Mouse (Mus musculus) hindbrain, embryonic 12.5 days (tissue): Measurements from ENCODE around the gene Gm5475. TPM values are rescaled to one million over a fixed set of nuclear protein-coding genes. Genes with fewer than 3 reads are reported as not detected.

Experiments used
- polyA plus RNA-seq: library from polyadenylated mRNA; unstranded; fragments of >200 nt; fragmentation: Nextera tagmentation; extraction: Ambion mirVana; gene quantifications from 2 replicates; pipeline ENCODE4 v1.2.1, GENCODE M21; 2016

Gm5475 gene
- polyA plus RNA-seq, 1 experiment from 2014 or later: not detected

Other genes starting within 250 kb of the Gm5475 start
- 29.0 and 31.1 TPM in 2 replicates for gene Atf1, start 194.3 kb upstream of the Gm5475 start, polyA plus RNA-seq
- not detected in 2 replicates for gene Tmprss12, start 141.3 kb upstream of the Gm5475 start, polyA plus RNA-seq
- gene Mettl7a1, start 118.0 kb upstream of the Gm5475 start, polyA plus RNA-seq: 3.9 and 4.8 TPM in 2 replicates
- gene Mettl7a3, start 87.2 kb upstream of the Gm5475 start, polyA plus RNA-seq: 0.17 and 0.22 TPM in 2 replicates
- 0.16 TPM in 1 of 2 replicates, not detected in the other for gene Methig1, start 69.0 kb upstream of the Gm5475 start, polyA plus RNA-seq
- gene Mettl7a2, start 68.9 kb upstream of the Gm5475 start, polyA plus RNA-seq: not detected in 2 replicates
- not detected in 2 replicates for gene Higd1c, start 57.6 kb upstream of the Gm5475 start, polyA plus RNA-seq
- gene Slc11a2, start 2.9 kb downstream of the Gm5475 start, polyA plus RNA-seq: 24.6 and 25.8 TPM in 2 replicates
- gene Letmd1, start 46.9 kb downstream of the Gm5475 start, polyA plus RNA-seq: 43.6 and 45.8 TPM in 2 replicates
- 41.4 and 43.0 TPM in 2 replicates for gene Csrnp2, start 73.3 kb downstream of the Gm5475 start, polyA plus RNA-seq
- gene Tfcp2, start 129.9 kb downstream of the Gm5475 start, polyA plus RNA-seq: 42.9 and 50.8 TPM in 2 replicates
- 28.9 and 38.6 TPM in 2 replicates for gene Pou6f1, start 177.8 kb downstream of the Gm5475 start, polyA plus RNA-seq
- gene Dazap2, start 193.2 kb downstream of the Gm5475 start, polyA plus RNA-seq: 168 and 176 TPM in 2 replicates
- gene Smagp, start 214.8 kb downstream of the Gm5475 start, polyA plus RNA-seq: 5.0 and 5.6 TPM in 2 replicates
- gene Bin2, start 247.4 kb downstream of the Gm5475 start, polyA plus RNA-seq: 3.0 and 3.4 TPM in 2 replicates